Mouse (Mus musculus) cerebellum, adult 2 months (tissue): Measurements from ENCODE around the gene Hspa12a.

Experiments used
- CTCF ChIP-seq: fragments of 200-500 bp; IDR thresholded peaks from 2 replicates; pipeline ENCODE4 v1.5.1; 2011; ENCODE audit warnings: low read depth, mild to moderate bottlenecking, control low read depth, low read length, moderate library complexity, borderline replicate concordance; ENCODE audit not compliant: insufficient read depth
- POLR2A ChIP-seq: fragments of 200-500 bp; IDR thresholded peaks from 2 replicates; pipeline ENCODE4 v1.6.1; 2011; ENCODE audit warnings: low read length, control low read depth, borderline replicate concordance; ENCODE audit not compliant: insufficient read depth

- TF ChIP-seq CTCF (no peak), POLR2A (no peak)
Observed at GRCm38 (mm10) chr19:58931081-58931800, 12.2 kb downstream of the Hspa12a start.
